Mouse (Mus musculus) kidney, adult 8-10 months (tissue): ENCODE measurements around the gene Atg9b.

ENCODE experiments used
- DNase-seq, 2 experiments: peaks; one replicate each; pipeline ENCODE4 v3.0.0; 2022

The Atg9b gene

DNA sequence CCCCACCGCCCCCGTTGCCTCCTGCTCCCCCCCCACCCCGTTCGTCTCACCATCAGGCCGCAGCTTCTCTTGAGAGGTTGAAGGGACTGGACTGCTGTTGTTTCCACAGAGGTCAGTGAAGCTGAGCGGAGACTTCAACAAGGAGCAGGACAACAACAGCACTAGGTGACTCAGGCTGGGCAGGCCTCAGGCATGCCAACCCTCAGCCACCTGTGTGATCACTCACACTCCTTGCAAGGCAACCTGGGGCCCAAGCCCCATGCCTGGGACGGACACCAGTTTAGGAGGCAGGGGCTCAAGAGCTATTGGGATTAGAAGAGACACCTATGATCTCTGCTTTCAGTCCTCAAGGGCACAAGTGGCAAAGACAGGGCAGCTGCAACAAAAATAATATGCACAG is at the start of gene Atg9b:
Gene Atg9b (minus strand): TSS at position 280 of the 400 bp plus-strand sequence.
- no peak for DNase-seq

DNA sequence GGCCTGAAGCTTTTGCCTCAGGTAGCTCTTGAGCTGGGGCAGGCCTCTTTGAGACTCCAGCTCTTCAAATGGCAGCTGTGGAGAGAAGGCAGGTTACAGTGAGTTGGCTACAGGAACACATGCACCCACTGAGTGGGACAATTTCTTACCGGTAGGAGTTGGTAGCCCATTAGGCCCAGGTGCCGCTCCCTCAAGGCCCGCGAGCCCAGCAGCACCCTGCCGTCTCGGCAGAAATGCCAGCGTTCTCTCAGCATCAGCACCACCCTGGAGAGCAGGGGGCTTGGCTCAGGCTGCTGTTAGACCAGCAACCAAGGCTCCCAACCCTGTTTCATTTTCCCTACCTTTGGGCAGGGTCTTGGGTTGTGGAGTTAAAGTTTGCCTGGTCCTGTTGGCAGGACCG is 49.2 kb upstream of the Atg9b start:
- DNase-seq: no peak

DNA sequence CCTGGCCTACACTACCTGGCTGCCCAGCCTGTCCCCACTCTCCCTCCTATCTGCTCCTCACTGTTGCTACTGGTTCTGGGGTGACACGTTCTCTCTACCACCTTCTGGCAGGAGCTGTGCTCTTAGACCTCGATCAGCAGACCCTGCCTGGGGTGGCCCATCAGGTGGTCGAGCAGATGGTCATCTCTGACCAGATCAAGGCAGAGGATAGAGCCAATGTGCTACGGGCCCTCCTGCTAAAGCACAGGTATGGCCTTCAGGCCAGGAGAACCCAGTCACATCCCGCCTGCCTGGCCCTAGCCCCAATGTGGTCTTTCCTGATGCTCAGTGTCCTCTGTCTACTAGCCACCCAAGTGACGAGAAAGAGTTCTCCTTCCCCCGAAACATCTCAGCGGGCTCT is 42.0 kb upstream of the Atg9b start:
- no peak for DNase-seq

DNA sequence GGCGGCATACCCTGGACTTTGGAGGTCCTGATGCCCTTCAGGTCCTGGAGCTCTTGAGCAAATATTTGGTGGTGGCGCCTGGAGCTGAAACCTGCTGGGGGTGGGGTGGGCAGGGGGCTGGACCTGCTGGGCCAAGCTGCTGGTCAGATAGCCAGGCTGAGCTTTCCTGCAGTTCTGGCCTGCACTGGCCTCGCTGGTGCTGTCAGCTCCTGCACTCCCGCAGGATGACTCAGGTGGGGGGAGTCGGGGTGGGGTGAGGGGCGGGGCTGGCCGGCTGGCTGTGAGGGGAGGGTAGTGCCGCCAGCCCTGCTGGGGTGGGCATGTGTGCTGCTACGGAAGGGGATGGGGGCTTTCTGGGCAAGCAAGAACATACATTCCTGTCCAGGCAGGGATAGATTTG is 36.7 kb upstream of the Atg9b start:
- DNase-seq: no peak

DNA sequence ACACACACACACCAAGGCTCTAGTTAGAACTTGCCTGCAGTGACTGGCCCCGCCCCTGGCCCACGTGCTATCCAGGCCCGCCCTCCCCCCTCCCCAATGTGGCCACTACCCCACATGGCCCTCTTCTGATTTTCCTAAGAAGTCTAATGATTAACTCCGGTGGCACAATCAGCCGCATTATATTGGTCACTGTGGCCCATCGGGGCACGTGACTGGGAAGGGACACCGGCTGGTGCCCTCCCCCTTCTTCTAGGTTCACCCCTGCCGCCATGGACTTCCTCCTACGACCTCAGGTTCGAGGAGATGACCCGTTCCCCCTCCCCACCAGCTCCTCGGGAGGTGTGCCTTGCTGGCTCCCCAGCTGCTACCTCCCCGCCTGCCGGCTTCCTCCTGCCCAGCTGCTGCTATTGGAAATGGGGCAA is 36.0 kb upstream of the Atg9b start:
- DNase-seq: peak; percentile 87 to 92

DNA sequence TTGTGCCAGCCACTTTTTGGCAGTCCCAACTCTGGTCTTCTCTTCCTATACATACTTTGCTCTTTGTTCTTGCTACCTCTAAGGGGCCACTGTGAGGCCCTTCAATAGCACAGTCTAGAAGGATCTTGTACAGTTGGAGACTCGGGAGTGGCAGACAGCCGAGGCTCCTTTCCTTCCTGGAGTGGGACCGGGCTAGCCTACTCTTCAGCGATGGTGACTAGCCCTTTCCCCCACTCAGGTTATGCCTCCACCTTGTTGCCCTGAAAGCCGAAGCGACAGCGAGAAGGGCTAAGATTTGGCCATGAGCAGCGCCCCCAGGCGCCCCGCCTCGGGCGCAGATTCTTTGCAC is 35.3 kb upstream of the Atg9b start:
- DNase-seq: no peak

DNA sequence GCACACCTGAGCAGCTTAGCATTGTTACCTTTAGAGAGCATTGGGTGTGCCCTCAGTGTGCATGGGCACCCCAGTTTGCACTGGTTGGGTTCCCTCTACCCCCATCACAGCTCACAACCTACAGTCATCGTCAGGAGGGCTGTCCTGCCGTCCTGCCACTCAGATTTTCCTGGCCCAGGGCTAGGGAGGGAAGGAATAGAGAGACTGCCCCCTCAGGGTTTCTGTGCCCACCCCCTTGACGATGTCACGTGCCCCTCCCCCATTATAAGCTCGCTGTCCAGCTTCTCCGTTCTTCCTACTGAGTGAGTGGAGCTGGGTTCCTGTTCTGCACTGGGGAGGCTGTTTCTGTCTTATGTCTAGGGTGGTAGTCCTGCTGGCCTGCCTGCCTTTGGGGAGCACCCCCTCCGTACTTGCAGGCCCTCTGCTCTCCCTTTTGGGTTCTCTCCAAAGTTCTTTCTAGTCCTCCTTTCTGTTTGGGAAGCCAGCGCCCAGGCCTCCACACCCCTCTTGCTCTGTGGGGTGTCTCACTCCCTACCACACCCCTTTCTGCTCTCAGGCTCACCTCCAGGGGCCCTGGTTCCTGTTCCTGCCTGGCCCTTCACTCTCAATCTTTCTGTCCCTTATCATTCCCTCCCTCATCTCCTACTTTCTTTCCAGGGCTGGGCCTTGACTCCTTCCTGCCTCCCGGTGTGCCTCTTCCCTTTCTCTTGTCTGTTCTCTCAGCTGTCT is 34.8 kb upstream of the Atg9b start:
- DNase-seq: no peak

DNA sequence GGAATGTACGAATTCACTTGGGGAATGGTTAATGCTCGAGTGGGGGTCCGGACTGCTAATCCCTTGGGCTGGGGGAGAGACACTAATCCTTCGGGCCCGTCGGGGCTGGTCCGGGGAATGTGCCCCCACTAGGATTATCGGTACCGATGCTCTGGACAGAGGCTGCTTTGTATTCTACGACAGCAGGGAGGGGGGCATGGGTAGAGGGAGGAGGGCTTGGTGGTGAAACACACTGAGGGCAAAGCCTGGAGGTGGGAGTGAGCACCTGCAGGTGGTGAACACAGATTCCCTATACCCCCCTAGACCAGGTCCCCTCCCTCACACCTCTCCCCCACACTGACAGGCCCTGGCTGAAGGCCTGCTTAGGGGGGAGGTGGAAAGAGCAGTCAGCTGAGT is 34.1 kb upstream of the Atg9b start:
- no peak for DNase-seq

DNA sequence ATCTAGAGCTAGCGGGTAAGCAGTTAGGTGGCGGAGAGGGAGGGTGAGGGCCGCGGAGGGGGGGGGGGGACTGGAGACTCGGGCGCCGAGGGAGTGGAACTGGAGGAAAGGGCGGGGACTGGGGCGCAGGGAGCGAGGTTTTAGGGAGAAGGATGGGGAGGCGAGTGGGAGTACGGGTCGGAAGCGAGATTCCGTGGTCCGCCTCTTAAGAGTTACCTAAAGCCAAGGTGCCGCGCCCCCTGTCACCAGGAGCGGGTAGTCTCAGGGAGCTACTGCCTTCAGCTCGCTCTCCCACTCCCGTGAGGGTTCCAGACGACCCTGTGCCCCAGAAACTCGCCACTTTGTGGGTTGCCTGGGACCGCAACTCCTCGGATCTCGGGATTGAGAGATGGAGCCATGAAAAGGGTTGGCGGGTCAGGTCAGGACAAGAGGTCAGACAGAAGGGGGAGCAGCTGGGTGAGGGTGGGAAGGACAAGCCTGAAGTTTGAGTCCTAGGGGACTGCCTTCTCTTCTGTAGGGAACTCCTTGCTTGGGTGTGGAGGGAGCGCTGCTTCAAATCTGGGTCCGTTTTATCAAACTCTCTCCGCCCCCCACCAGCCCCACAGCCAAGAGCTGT is 33.6 kb upstream of the Atg9b start:
- peak; percentile 43 to 56 for DNase-seq

DNA sequence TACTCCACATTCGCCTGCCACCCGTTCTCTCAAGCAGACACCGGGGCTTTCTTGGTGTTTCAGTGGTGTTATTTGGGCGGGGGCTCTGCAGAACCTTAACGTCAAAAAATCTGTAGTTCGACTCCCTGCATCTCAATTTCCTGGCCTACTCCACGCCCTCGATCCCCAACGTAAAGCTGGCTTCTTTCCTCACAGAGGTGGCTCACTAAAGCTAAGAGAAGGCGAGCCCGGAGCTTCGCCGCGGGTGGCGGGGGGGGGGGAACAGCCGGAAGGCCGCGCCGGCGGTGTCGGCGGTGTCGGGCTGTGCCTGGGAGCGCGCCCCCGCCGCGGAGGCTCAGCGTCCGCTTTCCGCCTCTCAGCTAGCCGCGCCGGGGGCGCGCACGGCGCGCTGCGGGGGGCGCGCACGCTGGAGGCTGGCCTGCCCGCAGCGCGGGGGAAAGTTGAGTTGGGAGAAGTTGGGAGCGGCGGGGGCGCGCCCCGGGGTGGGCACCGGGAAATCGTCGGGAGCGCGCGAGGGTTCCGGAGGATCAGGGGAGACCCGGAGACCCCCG is 33.0 kb upstream of the Atg9b start:
- peak; percentile 66 to 78 for DNase-seq

DNA sequence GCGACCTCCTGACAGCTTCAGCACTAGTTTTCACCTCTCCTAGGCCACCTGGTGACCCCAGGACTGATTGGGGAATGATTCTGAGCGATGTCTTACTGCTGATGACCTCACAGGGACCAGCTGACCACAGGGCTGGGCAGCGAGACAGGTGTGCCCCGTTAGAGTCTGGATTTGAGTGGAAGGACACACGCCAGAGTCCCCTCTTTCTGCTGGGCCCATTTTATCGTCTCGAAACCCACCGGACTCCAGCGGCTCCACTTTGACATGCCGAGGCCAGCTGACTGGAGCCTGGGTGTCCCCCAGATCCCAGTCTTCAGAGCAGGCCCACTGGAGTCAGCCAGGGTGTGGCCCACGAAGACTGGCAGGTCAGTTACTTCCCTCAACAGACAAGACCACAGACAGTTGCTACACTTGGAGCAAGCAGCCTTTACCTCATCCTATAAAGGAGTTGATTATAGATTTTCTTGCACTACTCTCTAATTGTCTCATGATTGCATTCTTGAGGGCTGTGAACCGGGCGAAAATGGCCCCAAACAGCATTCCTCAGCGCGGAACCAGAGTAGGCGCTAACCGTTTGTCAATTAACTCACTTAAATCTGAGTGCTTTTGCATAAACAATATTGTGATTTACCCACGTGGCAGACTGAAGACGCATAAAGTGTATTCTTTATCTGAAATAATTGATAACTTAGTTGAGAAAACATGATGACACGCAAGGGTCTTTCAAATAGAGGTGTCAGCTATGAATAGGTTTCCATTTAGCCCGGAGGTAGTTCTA is 32.2 kb upstream of the Atg9b start:
- peak; percentile 42 to 45 for DNase-seq

DNA sequence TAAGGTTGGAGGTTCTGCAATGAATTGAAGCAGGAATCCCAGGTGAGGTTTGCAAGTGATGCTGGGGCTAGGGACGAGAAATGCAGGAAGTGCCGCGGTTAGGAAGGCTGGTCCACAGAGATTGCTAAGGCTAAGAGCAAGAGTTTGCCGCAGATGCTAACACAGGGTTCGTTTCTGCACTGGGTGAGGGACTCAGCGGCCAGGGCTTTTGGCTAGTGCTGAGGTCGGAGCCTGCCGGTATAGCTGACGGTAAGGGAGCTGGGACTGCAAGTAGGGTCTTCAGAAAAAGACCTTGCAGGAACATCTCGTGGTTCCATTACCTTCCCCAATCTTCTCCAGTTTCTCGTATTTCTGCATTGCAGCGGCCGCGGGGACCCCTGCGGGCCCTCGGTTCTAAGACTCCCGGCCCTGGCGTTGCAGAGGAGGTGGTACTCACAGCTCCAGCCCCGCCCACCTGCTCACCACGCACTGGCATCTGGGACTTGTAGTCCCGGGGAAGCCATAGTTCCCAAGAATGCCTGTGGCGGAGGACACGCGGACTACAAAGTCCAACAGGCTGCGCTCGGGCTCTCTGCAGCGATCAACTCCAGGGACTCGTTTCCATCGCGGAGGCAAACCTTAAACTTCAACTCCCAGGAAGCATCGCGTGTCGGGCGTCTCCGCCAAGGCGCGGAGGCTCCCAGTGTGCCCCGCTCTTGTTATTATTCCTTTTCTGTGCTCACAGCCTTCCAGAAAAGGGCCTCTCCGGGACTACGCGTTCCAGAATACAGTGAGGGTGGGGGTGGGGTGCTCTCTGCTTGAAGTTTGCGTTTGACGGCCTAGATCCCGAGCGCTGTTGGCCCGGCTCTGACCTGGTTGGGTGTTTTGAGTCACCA is 31.4 kb upstream of the Atg9b start, which contains the start of the genes Cdk5 and Slc4a2:
Gene Cdk5 (minus strand): TSS at position 402 of the 875 bp plus-strand sequence.
Gene Slc4a2 (plus strand): TSS at position 709 of the 875 bp plus-strand sequence.
- DNase-seq: peak; percentile 99

DNA sequence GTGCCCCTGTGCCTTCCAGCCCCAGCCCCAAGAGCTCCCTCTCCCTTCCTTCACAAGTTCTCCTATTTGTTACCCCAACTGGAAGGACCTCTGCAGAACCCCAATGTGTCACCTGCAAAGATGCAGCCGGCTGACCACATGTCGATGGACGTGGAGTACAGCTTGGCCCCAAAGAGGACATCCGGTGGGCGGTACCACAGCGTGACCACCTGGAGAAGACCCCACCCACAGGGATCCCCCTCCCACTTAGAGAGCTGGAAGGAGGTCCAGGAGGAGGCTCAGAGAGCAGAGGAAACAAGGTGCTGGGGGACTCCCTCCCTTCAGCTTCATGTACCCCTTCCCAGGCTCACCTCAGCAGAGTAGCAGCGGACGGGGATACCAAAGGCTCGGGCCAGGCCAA is 28.4 kb upstream of the Atg9b start:
- DNase-seq: no peak

DNA sequence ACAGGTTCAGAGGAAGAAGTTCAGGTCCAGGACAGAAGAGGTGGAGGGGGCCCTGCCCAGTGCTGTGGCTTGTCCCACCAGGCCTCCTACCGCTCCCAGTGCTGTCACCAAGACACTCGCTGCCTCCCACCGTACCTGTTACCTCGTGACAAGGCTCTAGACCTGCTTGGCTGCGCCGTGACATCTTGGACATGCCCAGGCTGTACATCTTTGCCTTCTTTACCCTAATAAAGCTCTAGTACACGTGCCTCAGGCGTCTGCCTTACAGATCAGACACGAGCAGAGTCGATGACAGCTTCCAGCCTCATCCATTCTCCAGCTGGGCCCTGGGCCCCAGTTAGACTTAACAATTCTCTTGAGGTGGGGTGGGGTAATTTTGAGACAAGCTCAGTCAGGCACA is 25.6 kb upstream of the Atg9b start:
- DNase-seq: no peak

DNA sequence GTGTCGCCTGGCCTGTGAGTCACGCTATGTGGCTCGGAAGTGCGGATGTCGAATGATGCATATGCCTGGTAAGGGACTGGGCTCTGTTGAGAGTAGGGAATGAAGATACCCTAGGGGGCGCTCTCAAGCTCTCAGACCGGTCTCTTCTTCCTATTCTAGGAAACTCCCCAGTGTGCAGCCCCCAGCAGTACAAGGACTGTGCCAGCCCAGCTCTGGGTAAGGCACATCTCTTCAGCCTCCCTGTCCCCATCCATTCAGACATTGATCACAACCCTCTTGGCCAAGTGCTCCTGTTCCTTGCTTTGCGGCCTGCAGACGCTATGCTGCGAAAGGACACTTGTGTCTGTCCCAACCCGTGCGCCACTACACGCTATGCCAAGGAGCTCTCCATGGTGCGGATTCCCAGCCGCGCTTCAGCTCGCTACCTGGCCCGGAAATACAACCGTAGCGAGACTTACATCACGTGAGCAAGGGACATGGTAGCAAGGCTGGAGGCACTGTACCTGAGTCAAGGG is 24.3 kb upstream of the Atg9b start:
- DNase-seq: peak; percentile 54 to 62

DNA sequence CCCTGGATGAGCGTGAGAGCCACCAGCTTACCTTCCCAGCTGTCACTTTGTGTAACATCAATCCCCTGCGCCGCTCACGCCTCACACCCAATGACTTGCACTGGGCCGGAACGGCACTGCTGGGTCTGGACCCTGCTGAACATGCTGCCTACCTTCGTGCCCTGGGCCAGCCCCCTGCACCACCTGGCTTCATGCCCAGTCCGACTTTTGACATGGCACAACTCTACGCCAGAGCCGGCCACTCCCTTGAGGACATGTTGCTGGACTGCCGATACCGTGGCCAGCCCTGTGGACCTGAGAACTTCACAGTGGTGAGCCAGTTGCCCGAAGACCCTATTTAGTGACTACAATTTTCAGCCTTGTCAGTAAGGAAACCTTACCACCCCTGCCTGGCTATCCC is 22.0 kb upstream of the Atg9b start:
- DNase-seq: no peak

DNA sequence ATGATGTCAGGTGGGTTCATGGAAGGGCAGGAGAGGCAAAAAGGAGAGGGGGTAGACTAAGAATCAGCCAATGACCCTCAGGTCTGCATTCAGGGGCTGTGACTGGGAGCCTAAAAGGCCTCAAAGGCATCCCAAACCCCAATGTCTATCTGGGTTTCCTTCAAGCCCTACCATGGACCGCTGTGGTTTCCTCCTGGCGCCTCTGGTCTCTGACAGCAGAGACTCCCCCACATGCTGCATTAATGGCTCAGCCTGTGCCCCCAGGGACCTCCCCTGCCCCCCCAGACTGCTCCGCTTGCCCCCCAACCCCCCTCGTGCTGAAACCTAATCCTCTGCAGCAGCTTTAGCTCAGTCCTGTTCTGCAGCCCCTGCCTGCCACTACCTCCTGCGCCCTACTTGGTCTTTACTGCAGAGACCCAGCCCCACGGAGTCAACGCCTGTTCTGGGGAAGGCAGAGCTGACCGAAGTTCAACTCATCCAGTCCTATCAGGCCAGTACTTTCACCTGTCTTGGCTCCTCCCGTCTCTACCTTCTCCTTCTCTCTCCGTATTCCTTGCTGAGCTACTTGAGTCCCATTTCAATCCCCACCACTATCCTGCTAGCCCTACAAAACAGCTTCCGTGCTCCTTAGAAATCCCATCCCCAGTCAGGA is 21.2 kb upstream of the Atg9b start, which contains the start of gene Asic3:
Gene Asic3 (plus strand): TSS at position 351 of the 652 bp plus-strand sequence.
- DNase-seq: peak in 1 of 2 experiments; percentile 15

DNA sequence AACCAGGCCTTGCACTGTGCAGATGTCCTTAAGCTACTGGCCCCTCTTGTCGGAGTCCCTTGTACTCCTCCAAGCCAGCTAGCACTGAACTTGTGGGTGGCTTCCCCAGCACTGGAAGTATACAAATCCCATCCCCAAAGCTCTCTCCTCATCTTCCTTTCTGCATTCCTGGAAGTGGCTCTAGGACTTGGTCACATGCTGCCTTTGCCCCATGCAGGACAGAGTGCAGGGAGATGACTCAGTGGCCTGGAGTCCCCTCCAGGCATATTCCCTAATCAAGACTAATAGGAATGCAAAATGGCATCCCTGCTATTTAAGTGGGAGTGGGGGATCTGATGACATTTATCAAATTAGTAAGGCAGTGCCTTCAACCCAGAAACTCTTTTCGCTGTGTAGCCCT is 20.1 kb upstream of the Atg9b start:
- DNase-seq: no peak

DNA sequence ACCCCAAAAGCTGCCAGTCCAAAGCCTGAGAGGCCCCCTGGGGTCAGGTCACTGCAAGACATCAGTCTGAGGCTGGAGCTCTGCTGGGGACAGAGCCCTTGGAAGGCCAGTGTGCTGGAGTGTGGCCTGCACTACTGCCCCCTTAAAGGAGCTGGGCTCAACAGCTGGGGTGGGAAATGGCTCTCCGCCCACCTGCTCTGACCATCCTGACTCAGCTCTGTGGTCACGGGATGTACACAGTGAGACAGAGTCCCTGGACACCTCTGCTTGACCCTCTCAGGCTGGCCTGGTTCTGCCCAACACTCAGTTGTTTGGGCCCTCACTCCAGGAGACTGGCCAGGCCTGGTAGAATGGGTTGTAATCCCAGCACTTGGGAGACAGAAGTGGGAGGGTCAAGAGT is 17.5 kb upstream of the Atg9b start:
- no peak for DNase-seq

DNA sequence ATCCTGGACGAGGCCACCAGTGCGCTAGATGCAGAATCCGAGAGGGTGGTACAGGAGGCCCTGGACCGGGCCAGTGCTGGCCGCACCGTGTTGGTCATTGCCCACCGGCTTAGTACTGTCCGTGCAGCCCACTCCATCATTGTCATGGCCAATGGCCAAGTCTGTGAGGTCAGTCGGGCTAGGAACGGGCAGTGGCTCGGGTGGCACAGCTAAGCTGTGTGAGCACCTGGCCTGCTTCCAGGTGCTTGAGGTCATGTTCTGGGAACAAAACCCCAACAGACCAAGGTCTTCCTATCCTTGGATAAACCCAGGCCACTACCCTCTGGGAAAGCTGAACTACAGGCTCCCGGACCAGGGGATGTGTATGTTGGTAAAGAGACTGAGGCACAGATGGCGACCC is 16.7 kb upstream of the Atg9b start:
- DNase-seq: peak in 1 of 2 experiments; percentile 27

DNA sequence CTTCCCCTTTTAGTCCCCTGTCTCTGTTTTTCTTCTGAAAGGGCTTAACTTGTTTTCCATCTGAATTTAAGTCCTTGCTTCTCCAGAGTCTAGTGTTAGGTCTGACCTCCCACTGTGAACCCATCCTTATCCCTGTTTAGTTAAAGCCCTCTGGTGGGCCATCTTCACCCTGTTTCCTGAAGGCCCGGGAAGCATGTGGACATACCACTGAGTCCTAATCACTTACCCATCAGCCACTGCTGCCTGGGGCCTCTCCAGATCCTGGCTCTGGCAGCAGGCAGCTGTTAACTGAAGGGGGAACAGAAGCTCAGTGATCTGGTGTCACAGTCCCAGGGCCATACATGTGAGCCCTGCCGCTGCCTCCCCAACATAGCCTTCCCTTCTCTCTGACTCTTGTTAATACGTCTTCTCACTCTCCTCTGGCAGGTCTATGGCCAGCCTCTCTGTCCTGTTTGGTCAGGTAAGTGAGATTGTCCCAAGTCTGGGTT is 13.5 kb upstream of the Atg9b start:
- DNase-seq: no peak
